Mouse (Mus musculus) right cerebral cortex, postnatal 14 days (tissue): ENCODE data around the gene Asb3.

ENCODE experiments used
- DNase-seq: peaks from one replicate; pipeline ENCODE4 v3.0.0; 2022

Asb3 gene

GRCm38 (mm10) chr11:30885171-30885871 lies at the start of gene Asb3, which contains the start of gene Gpr75:
Gene Asb3 (plus strand): TSS chr11:30885416.
Gene Gpr75 (plus strand): TSS chr11:30885358.
- peak; percentile 62 for DNase-seq

- no peak for DNase-seq
Observed at GRCm38 (mm10) chr11:30838793-30839192, 46.4 kb upstream of the Asb3 start.

- no peak for DNase-seq
Observed at GRCm38 (mm10) chr11:30844355-30844754, 40.9 kb upstream of the Asb3 start.

DNA sequence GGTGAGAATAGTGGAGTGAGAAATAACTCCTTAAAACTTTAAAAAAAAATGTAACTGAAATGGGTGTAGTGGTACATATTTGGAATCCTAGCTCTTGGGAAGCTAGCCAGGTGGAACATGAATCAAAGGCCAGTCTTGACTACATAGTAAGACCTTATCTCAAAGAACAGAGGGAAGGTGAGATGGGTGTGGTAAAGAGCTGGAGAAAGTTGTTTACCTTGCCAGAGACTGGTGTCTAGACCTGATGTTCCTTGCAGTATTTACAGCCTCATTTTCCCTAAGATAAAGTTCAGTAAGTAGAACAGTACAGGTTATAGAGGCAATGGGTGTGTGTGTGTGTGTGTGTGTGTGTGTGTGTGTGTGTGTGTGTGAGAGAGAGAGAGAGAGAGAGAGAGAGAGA lies 12.8 kb upstream of the Asb3 start:
- no peak for DNase-seq

DNA sequence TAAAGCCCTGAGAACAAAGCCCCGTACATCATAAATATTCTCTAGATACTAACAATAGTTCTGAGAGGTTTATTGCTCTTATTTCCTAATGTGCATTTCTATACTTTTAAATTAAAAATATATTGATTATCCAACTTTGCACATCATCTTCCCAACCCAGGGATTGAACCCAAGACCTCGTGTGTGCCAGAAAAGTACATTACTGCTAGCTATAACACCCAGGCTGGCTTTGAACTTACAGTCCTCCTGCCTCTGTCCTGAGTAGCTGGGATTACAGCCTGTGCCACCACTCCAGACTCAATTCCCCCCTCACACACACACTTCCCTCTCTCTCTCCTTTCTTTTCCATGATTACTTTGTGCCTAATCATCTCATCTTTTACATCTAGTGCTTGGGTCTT lies 2.9 kb downstream of the Asb3 start:
- DNase-seq, result no peak

- DNase-seq, result no peak
Observed at GRCm38 (mm10) chr11:30896201-30896600, 11.0 kb downstream of the Asb3 start.

GRCm38 (mm10) chr11:30899312-30899711 lies 14.1 kb downstream of the Asb3 start:
- DNase-seq, result no peak

- DNase-seq, result no peak
Observed at GRCm38 (mm10) chr11:30912311-30912710, 27.1 kb downstream of the Asb3 start.

- DNase-seq, result no peak
Observed at GRCm38 (mm10) chr11:30920641-30921040, 35.4 kb downstream of the Asb3 start.

- no peak for DNase-seq
Observed at GRCm38 (mm10) chr11:30923283-30923682, 38.1 kb downstream of the Asb3 start.

DNA sequence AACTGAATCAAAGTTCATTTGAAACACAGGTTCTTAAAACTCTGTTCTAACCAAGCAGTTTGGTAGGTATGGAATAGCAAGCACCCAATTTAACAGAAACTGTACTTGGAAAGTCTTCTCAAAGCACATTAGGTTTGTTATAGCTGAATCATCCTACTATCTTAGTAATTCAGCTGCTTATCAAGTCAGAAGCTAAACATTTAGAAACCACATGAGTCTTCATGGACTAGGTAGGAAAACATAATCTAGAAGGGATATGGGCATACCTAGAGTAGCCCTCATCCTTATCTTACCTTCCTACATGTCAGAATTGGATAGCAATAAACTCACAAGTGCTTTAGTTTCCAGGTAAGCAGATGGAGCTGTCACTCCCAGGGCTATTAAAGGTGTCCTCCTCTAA lies 42.9 kb downstream of the Asb3 start:
- DNase-seq, result no peak

DNA sequence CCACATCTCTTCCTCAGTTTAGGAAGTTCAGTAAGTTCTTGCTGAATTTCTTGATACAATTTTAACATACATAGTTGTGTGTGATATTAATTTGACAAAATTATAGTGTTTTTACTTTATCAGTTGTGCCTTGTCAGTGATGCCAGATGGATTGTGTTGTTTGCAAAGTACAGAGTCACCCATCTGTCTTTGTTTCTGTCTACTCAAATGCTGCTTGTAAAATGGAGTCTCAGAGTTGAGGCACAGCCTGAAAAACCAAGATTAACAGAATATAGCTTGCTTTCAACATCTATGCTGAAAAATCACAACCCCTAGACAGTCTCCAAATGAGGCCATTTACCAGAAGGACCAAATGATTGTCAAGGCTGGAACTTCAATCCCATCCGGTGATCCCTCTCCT lies 43.3 kb downstream of the Asb3 start:
- DNase-seq, result no peak

- DNase-seq, result no peak
Observed at GRCm38 (mm10) chr11:30943522-30943921, 58.3 kb downstream of the Asb3 start.

DNA sequence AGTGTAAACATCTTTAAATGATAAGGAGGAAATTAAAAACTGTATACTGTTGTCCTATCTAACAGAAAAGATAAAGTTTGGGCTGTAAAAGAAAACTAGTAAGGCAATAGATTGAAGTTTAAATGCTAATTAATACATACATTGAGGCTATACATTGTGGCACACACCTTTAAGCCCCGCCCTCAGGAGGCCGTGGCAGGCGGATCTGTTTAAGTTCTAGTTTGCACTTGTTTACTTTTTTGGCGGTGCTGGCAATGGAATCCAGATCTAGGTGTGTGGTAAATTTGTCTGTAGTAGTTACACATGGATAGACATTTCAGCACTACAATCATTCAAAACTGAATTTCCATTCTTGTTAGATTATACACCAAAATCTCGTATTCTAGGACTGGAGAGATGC lies 67.6 kb downstream of the Asb3 start:
- DNase-seq, result no peak

DNA sequence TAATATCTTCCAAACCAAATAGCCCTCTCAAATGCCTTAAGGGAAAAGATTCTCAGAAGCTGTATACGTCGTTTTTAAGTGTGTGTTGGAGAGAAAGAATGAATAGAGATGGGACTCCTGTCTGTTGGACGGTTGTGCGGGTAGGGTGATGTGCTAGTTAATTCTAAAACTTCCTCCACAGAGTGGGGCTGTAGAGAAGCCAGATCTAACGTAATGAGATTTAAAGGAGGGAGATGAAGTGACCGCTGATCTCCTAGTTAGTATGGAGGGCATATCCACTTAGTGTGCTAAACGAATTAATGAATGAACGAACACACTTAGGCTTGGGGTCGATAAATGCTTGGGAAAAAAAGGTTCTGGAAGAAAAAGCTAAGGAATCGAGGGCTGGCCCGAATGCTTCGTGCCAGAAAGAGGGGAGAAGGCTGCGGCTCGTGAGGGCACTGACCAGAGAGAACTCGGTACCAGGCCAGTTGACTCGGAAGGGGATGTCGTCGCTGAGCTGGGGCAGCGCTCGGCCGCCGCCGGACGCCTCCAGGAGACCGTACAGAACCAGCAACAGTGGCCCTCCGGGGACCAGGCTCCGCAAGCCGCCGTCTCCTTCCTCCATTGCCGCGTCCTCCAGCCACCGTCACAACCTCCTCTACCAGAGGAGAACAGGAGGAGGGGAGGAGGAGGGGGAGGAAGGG lies 68.4 kb downstream of the Asb3 start:
- peak; percentile 42 for DNase-seq

DNA sequence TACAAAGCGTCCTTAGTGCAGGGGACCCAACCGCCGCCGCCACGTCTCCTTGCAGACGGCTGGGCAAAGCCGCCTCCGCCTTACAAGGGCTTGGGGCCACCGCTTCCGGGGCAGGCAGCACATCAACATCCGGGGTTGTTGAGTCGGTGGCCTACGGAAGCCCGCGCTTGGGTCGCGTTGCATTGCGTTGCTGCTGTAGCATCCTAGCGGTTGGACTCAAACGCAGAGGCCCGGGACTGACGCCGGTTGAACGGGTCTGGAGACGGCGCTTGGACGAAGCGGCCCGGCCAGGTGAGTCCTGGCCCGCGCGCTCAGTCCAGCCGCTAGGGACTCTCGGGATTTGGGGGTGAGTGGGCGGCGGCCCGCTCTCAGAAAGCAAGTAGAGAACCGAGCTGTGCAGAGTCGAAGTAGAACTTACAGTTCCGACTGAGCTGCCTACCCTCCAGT lies 69.1 kb downstream of the Asb3 start, which contains the start of gene Erlec1:
Erlec1 (minus strand) TSS at position 57 of the 447 bp plus-strand sequence.
- DNase-seq, result peak; percentile 89

DNA sequence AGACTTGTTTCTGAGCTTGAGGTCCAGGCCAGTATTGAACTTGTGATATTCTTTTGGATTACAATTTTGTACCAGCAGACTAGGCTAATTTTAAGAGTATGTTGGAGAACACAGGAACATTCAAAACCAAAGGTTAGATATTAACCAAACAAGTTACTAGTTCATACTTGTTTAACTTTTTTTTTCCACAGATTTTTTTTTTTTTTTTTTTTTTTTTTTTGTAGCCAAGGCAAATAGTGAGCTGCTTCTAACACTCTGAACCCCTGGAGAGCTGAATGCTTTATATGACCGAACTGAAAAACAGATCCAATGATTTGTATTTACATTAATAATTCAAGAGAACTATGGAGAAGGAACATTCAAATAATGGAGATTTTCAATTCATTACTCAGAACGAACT lies 100.0 kb downstream of the Asb3 start:
- DNase-seq, result no peak

DNA sequence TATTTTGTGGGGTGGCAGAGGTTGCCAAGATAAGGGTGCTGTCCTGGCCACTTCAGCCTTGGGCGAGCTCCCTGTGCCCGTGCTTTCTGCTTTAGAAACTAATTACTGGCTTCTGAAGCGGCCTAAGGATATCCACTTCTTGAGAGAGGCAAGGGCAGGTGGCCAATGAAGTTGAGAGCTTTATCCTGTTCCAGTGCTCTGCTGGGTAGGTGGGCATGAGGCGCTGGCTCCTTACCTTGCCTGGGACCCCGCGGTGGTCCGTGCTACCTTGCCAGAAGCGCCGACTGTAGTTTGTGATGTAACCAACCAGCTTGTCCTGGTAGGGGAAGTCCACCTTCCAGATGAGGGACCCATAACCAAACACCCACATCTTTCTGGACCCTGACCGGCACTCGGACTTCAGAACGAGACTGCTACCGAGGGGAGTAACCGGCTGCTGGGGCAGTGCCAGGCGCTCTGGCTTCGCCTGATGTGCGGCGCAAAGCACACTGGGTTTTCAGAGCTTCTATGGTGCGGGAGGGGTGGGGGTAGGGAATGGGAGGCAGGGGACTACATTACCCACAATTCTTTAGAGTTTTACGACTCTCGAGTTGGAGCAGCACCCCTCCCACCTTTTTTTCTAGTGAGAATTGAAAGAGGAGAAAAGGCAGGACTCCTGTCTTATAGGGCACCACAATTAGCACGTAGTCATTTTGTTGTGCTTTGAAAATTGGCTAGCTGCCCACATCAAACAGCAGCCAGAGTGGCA lies 100.8 kb downstream of the Asb3 start, which contains the start of gene Chac2:
Chac2 (minus strand) TSS at position 474 of the 748 bp plus-strand sequence.
- DNase-seq, result peak; percentile 89

DNA sequence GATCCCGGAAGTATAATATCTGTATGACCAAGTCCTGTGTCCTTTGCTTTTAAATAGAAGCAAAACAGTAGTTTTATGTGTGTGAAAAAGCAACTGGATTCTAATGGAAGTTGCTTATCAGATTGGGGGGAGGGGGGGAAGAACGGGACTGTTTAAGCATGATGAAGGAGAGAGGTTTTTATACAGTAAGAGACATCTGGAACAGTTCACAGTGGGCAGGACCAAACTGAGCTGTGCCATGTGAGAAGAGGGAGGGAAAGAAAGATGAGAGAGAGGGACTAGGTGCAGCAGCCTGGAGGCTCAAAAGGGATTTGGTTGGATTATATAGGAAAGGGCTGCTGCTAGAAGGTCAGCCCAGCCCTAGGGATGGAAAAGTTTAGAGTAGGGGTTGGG lies 101.4 kb downstream of the Asb3 start:
- DNase-seq, result no peak

GRCm38 (mm10) chr11:30996670-30997069 lies 111.5 kb downstream of the Asb3 start:
- no peak for DNase-seq

- DNase-seq, result no peak
Observed at GRCm38 (mm10) chr11:30998199-30998598, 113.0 kb downstream of the Asb3 start.

GRCm38 (mm10) chr11:30998704-30999103 lies 113.5 kb downstream of the Asb3 start:
- no peak for DNase-seq

DNA sequence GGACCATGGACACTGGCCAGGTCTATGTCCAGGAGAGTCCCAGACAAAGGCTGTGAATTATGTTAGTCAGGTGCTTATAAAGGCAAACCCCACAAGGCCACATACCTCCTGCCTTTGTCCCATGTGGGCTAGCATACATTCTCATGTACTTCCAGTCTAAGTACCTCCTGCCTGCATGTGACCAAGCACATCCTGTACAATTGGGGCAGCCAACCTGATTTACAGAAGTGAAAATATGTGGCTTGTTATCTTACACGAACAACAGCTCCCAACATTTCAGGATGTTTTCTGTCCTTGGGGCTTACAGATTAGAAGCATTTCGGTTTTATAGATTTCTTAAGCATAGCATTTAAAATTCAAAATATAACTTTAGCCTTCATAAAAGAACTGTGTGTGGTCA lies 114.8 kb downstream of the Asb3 start:
- no peak for DNase-seq
